Mouse (Mus musculus): ENCODE results near the gene Kdm2b. TPM values are rescaled to one million over a fixed set of nuclear protein-coding genes. Genes with fewer than 3 reads are reported as not detected.

The Kdm2b gene
- polyA plus RNA-seq, 1 experiment = 102 TPM

DNA sequence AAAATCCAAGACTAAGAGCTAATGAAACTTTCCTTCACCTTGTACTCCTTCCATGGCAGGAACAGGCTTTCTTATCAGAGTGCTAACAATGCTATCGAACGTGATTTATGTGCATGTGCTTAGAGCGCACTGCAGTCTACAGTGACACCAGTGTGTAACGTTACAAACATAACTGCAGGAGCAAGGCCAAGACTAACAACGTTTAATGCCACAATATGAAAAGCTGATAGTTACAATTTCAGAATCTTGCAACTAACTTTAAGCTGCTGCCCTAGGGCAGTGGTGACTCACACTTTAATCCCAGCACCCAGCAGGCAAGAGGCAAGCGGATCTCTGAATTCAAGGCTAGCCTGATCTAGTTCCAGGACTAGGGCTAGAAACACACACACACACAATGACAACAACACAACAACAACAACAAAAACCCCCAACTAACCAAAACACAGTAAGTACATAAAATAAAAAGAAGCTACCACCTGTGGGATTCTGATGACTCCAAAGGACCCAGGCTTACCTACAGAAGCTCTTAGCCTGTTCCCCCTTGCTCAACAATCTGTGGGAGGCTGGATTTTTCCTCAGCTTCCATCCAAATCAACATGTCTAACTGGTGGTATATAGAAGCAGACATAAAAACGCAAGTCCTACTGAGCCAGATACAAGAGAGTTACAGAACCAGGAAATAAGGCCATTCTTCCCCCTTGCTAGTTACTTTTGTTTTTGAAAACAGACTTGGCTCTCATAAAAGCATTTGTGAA, 104.9 kb downstream of the Kdm2b start:
- no peak for DNase-seq (ENCODE audit: low read depth)
- TF ChIP-seq CTCF (IDR thresholded peaks at IDR 0.05; ENCODE audit: borderline replicate concordance, extremely low read depth, insufficient read depth, insufficient read length) (no peak), POLR2A (IDR thresholded peaks at IDR 0.05; ENCODE audit: borderline replicate concordance, extremely low read depth, insufficient read depth, insufficient read length, poor library complexity, severe bottlenecking) (no peak)

DNA sequence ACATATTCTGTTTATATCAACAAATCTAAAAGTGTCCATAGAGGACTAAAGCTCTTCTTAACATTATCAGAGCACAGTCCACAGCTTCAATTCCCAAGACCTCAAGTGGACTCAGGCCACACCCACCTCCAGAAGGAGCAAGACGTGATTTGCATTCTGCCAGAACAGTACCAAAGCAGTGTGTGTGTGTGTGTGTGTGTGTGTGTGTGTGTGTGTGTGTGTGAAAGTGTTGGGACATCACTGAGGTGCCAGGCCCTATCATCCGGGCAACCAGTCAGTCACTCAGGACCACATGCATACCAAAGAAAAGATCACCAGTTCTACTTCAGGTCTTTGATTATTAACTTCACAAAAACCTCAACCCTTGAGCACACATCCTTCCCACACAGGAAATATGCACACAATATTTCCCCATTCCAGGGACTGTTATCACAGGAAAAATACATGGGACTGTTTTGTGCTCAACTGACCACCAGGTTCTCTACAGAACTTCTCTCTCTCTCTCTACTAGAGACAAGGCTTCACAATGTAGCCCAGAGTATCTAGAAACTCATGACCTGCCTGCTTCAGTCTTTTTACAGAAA, 105.9 kb downstream of the Kdm2b start:
- DNase-seq (ENCODE audit: low read depth) = no peak
- no peak for TF ChIP-seq POLR2A (IDR thresholded peaks at IDR 0.05; ENCODE audit: borderline replicate concordance, extremely low read depth, insufficient read depth, insufficient read length, poor library complexity, severe bottlenecking)
- no peak for TF ChIP-seq CTCF (IDR thresholded peaks at IDR 0.05; ENCODE audit: borderline replicate concordance, extremely low read depth, insufficient read depth, insufficient read length)

DNA sequence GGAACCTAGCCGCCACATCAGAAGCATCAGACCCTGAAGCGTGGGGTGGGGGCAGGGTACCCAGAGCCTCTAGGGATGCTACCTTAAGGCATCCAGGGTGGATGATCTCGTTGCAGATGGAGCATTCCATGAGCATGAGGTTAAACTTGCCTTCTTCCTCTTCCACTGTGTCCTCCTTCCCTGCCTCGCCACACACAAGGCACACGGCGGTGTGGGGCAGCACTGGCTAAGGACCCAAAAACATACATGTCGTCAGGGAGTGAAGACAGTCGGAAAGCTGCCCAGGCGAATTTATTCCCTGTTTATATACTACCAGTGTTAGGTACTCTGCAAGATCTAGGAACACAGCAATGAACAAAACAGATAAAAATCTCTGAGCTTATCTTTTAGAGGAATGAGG, 106.4 kb downstream of the Kdm2b start:
- TF ChIP-seq POLR2A (IDR thresholded peaks at IDR 0.05; ENCODE audit: borderline replicate concordance, extremely low read depth, insufficient read depth, insufficient read length, poor library complexity, severe bottlenecking) (no peak), CTCF (IDR thresholded peaks at IDR 0.05; ENCODE audit: borderline replicate concordance, extremely low read depth, insufficient read depth, insufficient read length) (no peak)
- no peak for DNase-seq (ENCODE audit: low read depth)

DNA sequence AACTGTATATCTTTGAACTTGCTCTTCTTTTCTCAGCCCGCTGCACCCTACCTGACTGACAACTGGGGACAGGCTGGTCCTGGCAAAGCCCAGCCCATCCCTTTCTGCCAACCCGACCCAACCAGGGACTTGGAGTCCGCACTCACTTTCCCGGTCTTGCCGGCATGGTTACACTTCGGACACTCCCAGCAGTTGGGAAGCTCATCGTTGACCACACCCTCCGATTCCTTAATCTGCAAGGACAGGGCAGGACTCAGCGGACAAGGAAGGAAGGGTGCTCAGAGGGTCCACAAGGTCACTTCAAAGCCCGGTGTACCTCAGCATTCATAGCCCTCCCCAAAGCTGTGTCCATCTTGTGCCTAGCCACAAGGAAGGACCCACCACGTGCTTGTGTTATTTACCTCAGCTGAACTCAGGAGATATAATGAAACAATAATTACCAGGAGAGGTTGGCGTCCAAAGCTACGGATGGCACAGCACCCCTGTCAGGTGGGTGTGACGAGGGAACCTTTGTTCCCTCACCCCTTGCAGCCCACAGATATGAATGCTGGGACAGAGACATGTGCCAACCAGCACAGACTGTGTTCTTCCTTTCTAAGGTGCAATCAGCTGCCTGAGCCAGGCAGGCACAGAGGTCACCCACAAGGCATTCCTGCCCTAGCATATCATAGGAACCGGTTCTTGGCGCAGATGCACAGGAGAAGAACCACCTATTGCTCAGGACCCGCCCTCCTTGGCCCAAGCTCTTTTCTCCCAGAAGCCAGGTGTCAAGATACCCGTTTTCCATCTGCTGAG, 107.2 kb downstream of the Kdm2b start:
- DNase-seq (ENCODE audit: low read depth) = no peak

DNA sequence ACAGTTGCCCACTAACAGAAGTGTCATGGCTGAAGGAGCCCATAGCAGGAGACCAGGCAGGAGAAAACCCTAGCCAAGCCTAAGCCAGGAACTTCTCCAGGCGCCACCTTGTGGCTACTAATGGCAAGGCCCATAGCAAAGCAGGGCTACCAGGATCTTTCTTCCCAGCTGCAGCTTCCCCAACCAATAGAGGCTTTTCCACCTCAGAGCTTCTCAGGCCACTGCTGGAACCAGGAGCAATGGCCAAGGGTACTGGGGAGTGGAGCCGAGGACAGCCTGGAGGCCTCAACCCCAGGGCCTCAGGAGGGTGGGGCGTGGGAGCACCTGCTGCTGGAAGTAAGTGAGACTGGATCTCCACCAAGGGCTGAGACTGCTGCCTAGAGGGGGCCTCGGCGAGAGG, 108.3 kb downstream of the Kdm2b start:
- peak; percentile 67 for DNase-seq (ENCODE audit: low read depth)
- TF ChIP-seq CTCF (IDR thresholded peaks at IDR 0.05; ENCODE audit: borderline replicate concordance, extremely low read depth, insufficient read depth, insufficient read length) (peak; percentile 91), POLR2A (IDR thresholded peaks at IDR 0.05; ENCODE audit: borderline replicate concordance, extremely low read depth, insufficient read depth, insufficient read length, poor library complexity, severe bottlenecking) (no peak)

More for the DNA sequence above, 107.2 kb downstream of the Kdm2b start:
- TF ChIP-seq POLR2A (IDR thresholded peaks at IDR 0.05; ENCODE audit: borderline replicate concordance, extremely low read depth, insufficient read depth, insufficient read length, poor library complexity, severe bottlenecking) (no peak), CTCF (IDR thresholded peaks at IDR 0.05; ENCODE audit: borderline replicate concordance, extremely low read depth, insufficient read depth, insufficient read length) (no peak)

DNA sequence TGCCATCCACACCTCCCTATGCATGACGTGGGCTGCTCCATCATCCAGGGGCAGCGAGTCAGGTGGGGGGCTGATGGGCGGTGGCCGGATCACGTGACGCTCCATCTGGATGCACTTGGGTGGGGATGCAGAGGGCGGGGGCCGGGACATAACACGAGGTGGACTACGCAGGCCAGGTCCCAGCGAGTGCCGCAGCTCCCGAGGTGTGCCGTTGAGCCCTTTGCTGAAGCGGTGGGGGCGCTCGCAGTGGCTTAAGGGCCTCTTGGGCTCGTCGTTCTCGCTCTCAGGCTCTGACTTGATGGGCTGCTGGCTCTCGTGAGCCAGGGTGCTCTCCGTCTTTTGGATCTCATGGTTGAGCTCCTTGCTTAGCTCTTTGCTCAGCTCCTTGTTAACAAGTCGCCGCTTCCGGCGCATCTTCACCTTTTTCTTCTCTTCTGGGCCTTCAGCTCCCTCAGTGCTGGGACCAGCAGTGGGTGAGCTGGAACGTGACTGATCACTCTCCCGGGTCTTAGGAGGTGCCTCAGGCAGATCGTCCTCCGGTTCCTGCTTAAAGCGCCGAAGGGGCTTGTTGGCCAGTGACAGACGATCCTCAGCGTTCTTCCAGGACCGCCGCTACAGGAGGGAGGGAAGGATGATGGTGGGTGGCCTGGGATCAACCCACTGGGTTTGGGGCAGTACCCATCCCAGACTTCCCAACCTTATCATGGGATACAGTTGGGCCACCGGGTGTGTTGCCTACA, 109.2 kb downstream of the Kdm2b start:
- TF ChIP-seq CTCF (IDR thresholded peaks at IDR 0.05; ENCODE audit: borderline replicate concordance, extremely low read depth, insufficient read depth, insufficient read length) (no peak), POLR2A (IDR thresholded peaks at IDR 0.05; ENCODE audit: borderline replicate concordance, extremely low read depth, insufficient read depth, insufficient read length, poor library complexity, severe bottlenecking) (no peak)
- no peak for DNase-seq (ENCODE audit: low read depth)

DNA sequence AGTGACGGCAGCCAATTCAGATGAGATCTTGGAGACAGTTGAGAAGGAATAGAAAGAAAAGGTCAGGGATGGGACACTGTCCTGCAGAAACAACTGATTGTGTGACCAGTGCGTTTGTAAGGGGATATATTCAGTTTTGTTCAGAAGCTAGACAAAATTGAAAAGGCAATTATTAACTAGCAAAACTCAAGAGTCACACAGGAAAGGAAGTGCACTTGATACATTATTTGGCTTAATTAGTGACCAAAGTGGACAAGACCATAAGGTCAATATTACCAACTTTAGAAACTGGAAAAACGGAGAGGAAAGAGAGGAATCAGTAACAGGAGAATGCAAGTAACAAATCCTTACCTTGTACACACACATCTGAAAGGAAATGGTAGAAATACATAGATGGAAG, 113.0 kb downstream of the Kdm2b start:
- TF ChIP-seq POLR2A (IDR thresholded peaks at IDR 0.05; ENCODE audit: borderline replicate concordance, extremely low read depth, insufficient read depth, insufficient read length, poor library complexity, severe bottlenecking) (no peak), CTCF (IDR thresholded peaks at IDR 0.05; ENCODE audit: borderline replicate concordance, extremely low read depth, insufficient read depth, insufficient read length) (no peak)
- no peak for DNase-seq (ENCODE audit: low read depth)

DNA sequence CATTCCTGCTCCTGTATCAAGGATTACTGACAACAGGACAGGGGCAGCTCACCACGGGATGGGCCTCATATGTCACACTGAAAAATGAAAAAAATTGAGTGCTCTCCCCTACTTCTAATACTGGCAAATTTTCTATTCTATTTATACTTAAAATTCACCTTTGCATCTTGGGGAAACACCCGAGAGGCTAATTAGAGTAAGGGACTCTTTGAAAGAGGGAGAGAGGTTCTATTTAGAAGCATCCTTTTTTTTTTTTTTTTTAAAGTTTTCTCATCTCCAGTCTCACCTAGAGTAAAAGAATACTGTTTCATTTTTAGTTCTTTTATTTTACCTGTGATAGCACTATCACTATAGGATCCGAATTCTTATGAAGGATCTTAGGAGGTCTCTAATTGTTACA, 115.3 kb downstream of the Kdm2b start:
- DNase-seq (ENCODE audit: low read depth) = no peak
- TF ChIP-seq POLR2A (IDR thresholded peaks at IDR 0.05; ENCODE audit: borderline replicate concordance, extremely low read depth, insufficient read depth, insufficient read length, poor library complexity, severe bottlenecking) = no peak
- TF ChIP-seq CTCF (IDR thresholded peaks at IDR 0.05; ENCODE audit: borderline replicate concordance, extremely low read depth, insufficient read depth, insufficient read length) = no peak

DNA sequence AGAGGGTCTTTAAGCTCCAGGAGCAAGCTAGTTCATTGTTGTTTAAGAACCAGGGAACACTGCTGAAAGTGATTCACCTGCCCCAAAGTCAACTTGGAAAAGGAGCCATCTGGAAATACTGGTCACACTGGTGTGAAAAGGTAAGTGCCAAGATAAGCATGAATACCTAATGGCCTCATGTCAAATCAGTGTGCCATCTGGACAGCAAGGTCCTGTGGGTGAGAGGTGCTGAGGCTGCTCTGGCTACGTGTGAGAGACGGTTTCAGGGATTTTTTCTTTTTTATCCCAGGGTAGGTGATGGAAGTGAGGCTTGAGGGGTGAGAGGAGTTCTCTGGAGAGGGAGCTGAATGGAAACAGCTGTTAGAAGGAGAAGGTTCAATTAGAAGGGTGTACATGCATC, 116.0 kb downstream of the Kdm2b start:
- TF ChIP-seq POLR2A (IDR thresholded peaks at IDR 0.05; ENCODE audit: borderline replicate concordance, extremely low read depth, insufficient read depth, insufficient read length, poor library complexity, severe bottlenecking) = no peak
- no peak for TF ChIP-seq CTCF (IDR thresholded peaks at IDR 0.05; ENCODE audit: borderline replicate concordance, extremely low read depth, insufficient read depth, insufficient read length)
- no peak for DNase-seq (ENCODE audit: low read depth)

DNA sequence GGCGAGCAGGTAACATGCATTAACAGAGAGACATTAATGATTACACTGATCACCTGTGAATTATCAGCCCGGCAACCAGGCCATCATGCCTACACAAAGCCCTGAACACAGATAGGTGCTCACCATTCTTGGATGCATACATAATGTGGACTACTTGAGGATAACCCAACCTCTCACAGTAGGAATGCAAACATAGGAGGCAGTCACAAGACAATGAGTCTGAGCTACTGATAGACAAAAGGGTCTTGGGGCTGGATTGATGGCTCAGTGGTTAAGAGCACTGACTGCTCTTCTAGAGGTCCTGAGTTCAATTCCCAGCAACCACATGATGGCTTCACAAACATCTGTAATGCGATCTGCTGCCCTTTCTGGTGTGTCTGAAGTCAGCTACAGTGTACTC, 117.0 kb downstream of the Kdm2b start:
- no peak for DNase-seq (ENCODE audit: low read depth)
- no peak for TF ChIP-seq CTCF (IDR thresholded peaks at IDR 0.05; ENCODE audit: borderline replicate concordance, extremely low read depth, insufficient read depth, insufficient read length)
- TF ChIP-seq POLR2A (IDR thresholded peaks at IDR 0.05; ENCODE audit: borderline replicate concordance, extremely low read depth, insufficient read depth, insufficient read length, poor library complexity, severe bottlenecking) = no peak

DNA sequence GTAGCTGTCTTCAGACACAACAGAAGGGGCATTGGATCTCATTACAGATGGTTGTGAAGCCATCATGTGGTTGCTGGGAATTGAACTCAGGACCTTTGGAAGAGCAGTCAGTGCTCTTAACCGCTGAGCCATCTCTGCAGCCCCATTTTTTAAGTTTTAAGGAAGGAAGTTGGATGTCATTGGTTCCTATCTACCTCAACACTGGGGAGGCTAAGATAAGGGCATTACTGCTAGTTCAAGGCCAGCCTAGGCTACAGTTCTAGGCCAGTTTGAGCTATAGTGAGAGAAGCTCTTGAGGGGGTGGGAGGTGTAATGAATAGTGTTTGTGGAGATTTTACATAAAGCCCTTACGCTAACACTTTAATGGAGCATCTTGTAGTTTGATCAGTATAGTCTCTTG, 126.6 kb downstream of the Kdm2b start:
- TF ChIP-seq POLR2A (IDR thresholded peaks at IDR 0.05; ENCODE audit: borderline replicate concordance, extremely low read depth, insufficient read depth, insufficient read length, poor library complexity, severe bottlenecking) (no peak), CTCF (IDR thresholded peaks at IDR 0.05; ENCODE audit: borderline replicate concordance, extremely low read depth, insufficient read depth, insufficient read length) (no peak)
- no peak for DNase-seq (ENCODE audit: low read depth)
